Mouse (Mus musculus): Measurements from ENCODE around the gene Prkci. TPM values are rescaled to one million over a fixed set of nuclear protein-coding genes. Genes with fewer than 3 reads are reported as not detected.
A peak's percentile ranks its signal among the peaks of the same experiment; 100 is the strongest.

Prkci gene
- polyA plus RNA-seq, 1 experiment: 240 TPM

GRCm38 (mm10) chr3:30969104-30969581, 26.4 kb upstream of the Prkci start, which contains the start of gene Phc3:
Phc3 (minus strand) TSS chr3:30969415.
- Histone ChIP-seq H3K27me3 (ENCODE audit: control insufficient read depth, insufficient read depth, low read length, poor library complexity, severe bottlenecking) (no peaks in the 10 kb centered on the region), H3K9me3 (replicated peaks; ENCODE audit: control insufficient read depth, insufficient read depth, low read length, poor library complexity, severe bottlenecking) (no peaks in the 10 kb centered on the region), H3K4me3 (ENCODE audit: low read depth, low read length) (peak within 1 kb of the TSS; percentile 82), H3K4me1 (ENCODE audit: control insufficient read depth, insufficient read depth, low read length) (no peaks in the 10 kb centered on the region), H3K36me3 (ENCODE audit: control insufficient read depth, insufficient read depth, low read length, poor library complexity, severe bottlenecking) (peaks cover 4% of the 10 kb centered on the region; the same call in 1 of the 2 replicates), H3K27ac (ENCODE audit: insufficient read depth, low read length) (no peak within 1 kb of the TSS), H3K9ac (ENCODE audit: low read depth, poor library complexity, severe bottlenecking) (peak within 1 kb of the TSS; percentile 73)
- TF ChIP-seq POLR2A (IDR thresholded peaks at IDR 0.05; ENCODE audit: insufficient read depth, low read length) (peak; percentile 86), EP300 (IDR thresholded peaks at IDR 0.05; ENCODE audit: insufficient read depth, low read depth, low read length) (no peak), CTCF (IDR thresholded peaks at IDR 0.05; ENCODE audit: low read depth, low read length) (no peak)

- Histone ChIP-seq H3K27me3 (ENCODE audit: control insufficient read depth, insufficient read depth, low read length, poor library complexity, severe bottlenecking) (no peaks in the 10 kb centered on the region), H3K27ac (ENCODE audit: insufficient read depth, low read length) (no peak overlapping the region), H3K9ac (ENCODE audit: low read depth, poor library complexity, severe bottlenecking) (no peak overlapping the region; the same call in 1 of the 2 replicates), H3K4me3 (ENCODE audit: low read depth, low read length) (no peak overlapping the region), H3K4me1 (ENCODE audit: control insufficient read depth, insufficient read depth, low read length) (no peaks in the 10 kb centered on the region), H3K9me3 (replicated peaks; ENCODE audit: control insufficient read depth, insufficient read depth, low read length, poor library complexity, severe bottlenecking) (no peaks in the 10 kb centered on the region), H3K36me3 (ENCODE audit: control insufficient read depth, insufficient read depth, low read length, poor library complexity, severe bottlenecking) (no peaks in the 10 kb centered on the region)
- no peak for TF ChIP-seq EP300 (IDR thresholded peaks at IDR 0.05; ENCODE audit: insufficient read depth, low read depth, low read length)
- TF ChIP-seq CTCF (IDR thresholded peaks at IDR 0.05; ENCODE audit: low read depth, low read length): peak; percentile 58
Observed at GRCm38 (mm10) chr3:30975102-30975754, 20.3 kb upstream of the Prkci start.

- H3K27ac ChIP-seq (ENCODE audit: insufficient read depth, low read length): no peak overlapping the region
- TF ChIP-seq EP300 (IDR thresholded peaks at IDR 0.05; ENCODE audit: insufficient read depth, low read depth, low read length): no peak
- no peak for TF ChIP-seq CTCF (IDR thresholded peaks at IDR 0.05; ENCODE audit: low read depth, low read length)
- no peak for TF ChIP-seq POLR2A (IDR thresholded peaks at IDR 0.05; ENCODE audit: insufficient read depth, low read length)
- H3K27me3 ChIP-seq (ENCODE audit: control insufficient read depth, insufficient read depth, low read length, poor library complexity, severe bottlenecking): no peaks in the 10 kb centered on the region
- H3K9ac ChIP-seq (ENCODE audit: low read depth, poor library complexity, severe bottlenecking): no peak overlapping the region
- no peaks in the 10 kb centered on the region for H3K36me3 ChIP-seq (ENCODE audit: control insufficient read depth, insufficient read depth, low read length, poor library complexity, severe bottlenecking)
- H3K4me3 ChIP-seq (ENCODE audit: low read depth, low read length): no peak overlapping the region
- H3K4me1 ChIP-seq (ENCODE audit: control insufficient read depth, insufficient read depth, low read length): peaks cover 1% of the 10 kb centered on the region
- no peaks in the 10 kb centered on the region for H3K9me3 ChIP-seq (replicated peaks; ENCODE audit: control insufficient read depth, insufficient read depth, low read length, poor library complexity, severe bottlenecking)
Observed at GRCm38 (mm10) chr3:30976991-30977603, 18.4 kb upstream of the Prkci start.

- TF ChIP-seq POLR2A (IDR thresholded peaks at IDR 0.05; ENCODE audit: insufficient read depth, low read length) (no peak), EP300 (IDR thresholded peaks at IDR 0.05; ENCODE audit: insufficient read depth, low read depth, low read length) (no peak), CTCF (IDR thresholded peaks at IDR 0.05; ENCODE audit: low read depth, low read length) (no peak)
- no peak overlapping the region for H3K4me3 ChIP-seq (ENCODE audit: low read depth, low read length)
- H3K36me3 ChIP-seq (ENCODE audit: control insufficient read depth, insufficient read depth, low read length, poor library complexity, severe bottlenecking): no peaks in the 10 kb centered on the region
- no peaks in the 10 kb centered on the region for H3K9me3 ChIP-seq (replicated peaks; ENCODE audit: control insufficient read depth, insufficient read depth, low read length, poor library complexity, severe bottlenecking)
- no peak overlapping the region for H3K9ac ChIP-seq (ENCODE audit: low read depth, poor library complexity, severe bottlenecking)
- H3K27ac ChIP-seq (ENCODE audit: insufficient read depth, low read length): no peak overlapping the region
- peaks cover 1% of the 10 kb centered on the region for H3K4me1 ChIP-seq (ENCODE audit: control insufficient read depth, insufficient read depth, low read length)
- H3K27me3 ChIP-seq (ENCODE audit: control insufficient read depth, insufficient read depth, low read length, poor library complexity, severe bottlenecking): no peaks in the 10 kb centered on the region
Observed at GRCm38 (mm10) chr3:30981616-30982380, 13.7 kb upstream of the Prkci start.

- Histone ChIP-seq H3K27ac (ENCODE audit: insufficient read depth, low read length) (no peak overlapping the region), H3K27me3 (ENCODE audit: control insufficient read depth, insufficient read depth, low read length, poor library complexity, severe bottlenecking) (no peaks in the 10 kb centered on the region), H3K4me1 (ENCODE audit: control insufficient read depth, insufficient read depth, low read length) (peaks cover 1% of the 10 kb centered on the region), H3K36me3 (ENCODE audit: control insufficient read depth, insufficient read depth, low read length, poor library complexity, severe bottlenecking) (no peaks in the 10 kb centered on the region), H3K9ac (ENCODE audit: low read depth, poor library complexity, severe bottlenecking) (no peak overlapping the region), H3K4me3 (ENCODE audit: low read depth, low read length) (no peak overlapping the region), H3K9me3 (replicated peaks; ENCODE audit: control insufficient read depth, insufficient read depth, low read length, poor library complexity, severe bottlenecking) (no peaks in the 10 kb centered on the region)
- TF ChIP-seq EP300 (IDR thresholded peaks at IDR 0.05; ENCODE audit: insufficient read depth, low read depth, low read length) (no peak), CTCF (IDR thresholded peaks at IDR 0.05; ENCODE audit: low read depth, low read length) (no peak), POLR2A (IDR thresholded peaks at IDR 0.05; ENCODE audit: insufficient read depth, low read length) (no peak)
Observed at GRCm38 (mm10) chr3:30982924-30983536, 12.5 kb upstream of the Prkci start.
